Mouse (Mus musculus) lung, postnatal 0 days (tissue): ENCODE measurements around the gene Rdh16f1. TPM values are rescaled to one million over a fixed set of nuclear protein-coding genes. Genes with fewer than 3 reads are reported as not detected.
"Not testable (repeated sequence)": the region's sequence is repeated elsewhere in the genome, so short reads cannot be mapped to it uniquely, and the experiment has no call there.

Experiments used
- ATAC-seq: fragments of 200-750 bp; cut with Nextera tagmentation; 2 replicates; pipeline ENCODE4 v1.8.0; 2017; ENCODE audit warnings: moderate library complexity
- DNase-seq: peaks from one replicate; pipeline ENCODE4 v3.0.0-alpha.2; 2016; ENCODE audit warnings: low spot score
- H3K27ac ChIP-seq: fragments of 300-500 bp; sonication (generic); 2 replicates; pipeline ENCODE4 v1.5.1; 2014; ENCODE audit warnings: antibody characterized with exemption, mild to moderate bottlenecking, low read length, mixed read lengths
- H3K27me3 ChIP-seq: fragments of 300-500 bp; sonication (generic); replicated peaks from 2 replicates; pipeline ENCODE4 v1.6.1; 2014; ENCODE audit warnings: low read length, mixed read lengths; ENCODE audit not compliant: insufficient read depth
- H3K36me3 ChIP-seq: fragments of 300-500 bp; sonication (generic); 2 replicates; pipeline ENCODE4 v1.6.1; 2014; ENCODE audit warnings: low read length, mixed read lengths; ENCODE audit not compliant: insufficient read depth
- H3K4me1 ChIP-seq: fragments of 300-500 bp; sonication (generic); 2 replicates; pipeline ENCODE4 v1.6.1; 2014; ENCODE audit warnings: antibody characterized with exemption, low read depth, low read length, mixed read lengths; ENCODE audit not compliant: insufficient read depth
- H3K4me2 ChIP-seq: fragments of 300-500 bp; sonication (generic); replicated peaks from 2 replicates; pipeline ENCODE4 v1.6.1; 2014; ENCODE audit warnings: low read depth, mild to moderate bottlenecking, low read length, moderate library complexity, mixed read lengths
- H3K4me3 ChIP-seq: fragments of 300-500 bp; sonication (generic); 2 replicates; pipeline ENCODE4 v1.5.1; 2014; ENCODE audit warnings: low read depth, low read length
- H3K9ac ChIP-seq: fragments of 300-500 bp; sonication (generic); replicated peaks from 2 replicates; pipeline ENCODE4 v1.6.1; 2014; ENCODE audit warnings: low read depth, mild to moderate bottlenecking
- H3K9me3 ChIP-seq: fragments of 300-500 bp; sonication (generic); 2 replicates; pipeline ENCODE4 v1.6.1; 2016; ENCODE audit warnings: low read length, mixed read lengths
- CTCF ChIP-seq: IDR thresholded peaks from 2 replicates; pipeline ENCODE4 v1.5.1; 2016; ENCODE audit warnings: antibody characterized with exemption, mild to moderate bottlenecking
- EP300 ChIP-seq: IDR thresholded peaks from 2 replicates; pipeline ENCODE4 v1.6.1; 2016; ENCODE audit warnings: antibody characterized with exemption, mild to moderate bottlenecking, control low read depth
- WGBS: fragments of 180-500 bp; shearing (Covaris S2); extraction: QIAGEN DNeasy Blood & Tissue Kit; methylation state at CpG from one replicate; pipeline ENCODE4 v1.1.7; 2014; 5-methylcytosine and 5-hydroxymethylcytosine counted together
- polyA plus RNA-seq: library from polyadenylated mRNA; unstranded; fragments of >200 nt; fragmentation: Nextera tagmentation; extraction: Ambion mirVana; gene quantifications from 2 replicates; pipeline ENCODE4 v1.2.1, GENCODE M21; 2015

The Rdh16f1 gene
- polyA plus RNA-seq, 1 experiment from 2014 or later, result 0.47 TPM

- Histone ChIP-seq H3K9ac (no peak within 1 kb of the TSS), H3K9me3 (no peaks in the 10 kb centered on the region), H3K36me3 (no peaks in the 10 kb centered on the region), H3K4me3 (no peak within 1 kb of the TSS), H3K27me3 (no peaks in the 10 kb centered on the region), H3K27ac (no peak within 1 kb of the TSS), H3K4me2 (no peak within 1 kb of the TSS), H3K4me1 (no peaks in the 10 kb centered on the region)
- ATAC-seq, result no peak
- no peak for DNase-seq
- no peak for TF ChIP-seq EP300
- TF ChIP-seq CTCF, result no peak
- WGBS, result 61% methylated on average over 2 of the region's 2 CpGs
These were observed 16.4 kb downstream of the Rdh16f1 start, which contains the start of gene Rdh9 for GRCm38 (mm10) chr10:127776011-127776410. Gene Rdh9, plus strand, starts transcription at chr10:127776386.

- not testable (repeated sequence) for H3K36me3 ChIP-seq, H3K9ac ChIP-seq, H3K27me3 ChIP-seq, ATAC-seq, H3K4me3 ChIP-seq, H3K4me2 ChIP-seq, DNase-seq, H3K27ac ChIP-seq, H3K4me1 ChIP-seq, H3K9me3 ChIP-seq
- 95% methylated on average over 17 of the region's 17 CpGs for WGBS
These were observed 22.7 kb downstream of the Rdh16f1 start for GRCm38 (mm10) chr10:127782321-127782720.

GRCm38 (mm10) chr10:127785411-127785810, 25.8 kb downstream of the Rdh16f1 start:
- not testable (repeated sequence) for DNase-seq, H3K4me3 ChIP-seq, H3K27me3 ChIP-seq, H3K36me3 ChIP-seq, H3K9ac ChIP-seq, H3K4me1 ChIP-seq, H3K27ac ChIP-seq, H3K4me2 ChIP-seq, ATAC-seq, H3K9me3 ChIP-seq
- 82% methylated on average over 1 of the region's 1 CpGs for WGBS

DNA sequence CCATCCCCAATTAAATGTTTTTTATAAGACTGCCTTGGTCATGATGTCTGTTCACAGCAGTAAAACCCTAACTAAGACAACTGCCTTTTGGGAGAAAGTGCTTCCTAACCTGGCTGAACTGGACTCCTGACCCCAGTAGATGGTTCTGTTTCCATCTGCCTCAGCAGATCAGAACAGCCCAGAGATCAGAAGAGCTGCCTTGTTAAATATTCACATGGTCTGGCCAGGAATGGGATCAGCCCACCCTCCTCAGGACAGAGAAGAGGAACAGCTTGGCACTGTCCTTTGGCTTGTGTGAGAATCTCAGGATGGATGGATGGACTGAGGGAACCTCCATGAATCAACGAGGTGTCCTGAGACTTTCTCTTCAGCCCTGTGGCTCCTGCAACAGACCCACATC, 39.7 kb downstream of the Rdh16f1 start:
- no peak overlapping the region for H3K9ac ChIP-seq
- WGBS, result 79% methylated on average over 1 of the region's 1 CpGs
- H3K27me3 ChIP-seq, result no peaks in the 10 kb centered on the region
- H3K27ac ChIP-seq, result no peak overlapping the region
- H3K4me3 ChIP-seq, result no peak overlapping the region
- no peak for DNase-seq
- no peaks in the 10 kb centered on the region for H3K36me3 ChIP-seq
- ATAC-seq, result no peak
- no peaks in the 10 kb centered on the region for H3K9me3 ChIP-seq
- H3K4me1 ChIP-seq, result no peaks in the 10 kb centered on the region
- no peak for TF ChIP-seq CTCF
- TF ChIP-seq EP300, result no peak
- H3K4me2 ChIP-seq, result no peak overlapping the region

DNA sequence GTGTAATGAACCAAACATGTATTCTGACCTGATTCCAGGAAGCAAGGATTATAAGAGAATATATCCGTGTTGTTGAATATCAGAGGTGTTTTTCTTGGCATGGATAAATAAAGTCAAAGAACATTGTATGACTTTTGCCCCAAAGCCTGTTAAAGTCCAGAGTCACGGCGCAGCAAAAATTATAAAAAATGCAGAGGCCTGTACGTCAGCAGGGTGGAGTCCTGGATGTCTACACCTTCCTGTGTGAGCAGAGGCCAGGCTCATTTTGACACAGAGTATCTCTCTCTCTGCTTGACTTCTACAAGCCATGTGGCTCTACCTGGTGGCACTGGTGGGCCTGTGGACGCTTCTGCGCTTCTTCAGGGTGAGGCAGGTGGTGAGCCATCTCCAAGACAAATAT, 41.3 kb downstream of the Rdh16f1 start, which contains the start of gene Rdh16:
Rdh16 (plus strand) TSS at position 262 of the 400 bp plus-strand sequence.
- ATAC-seq, result no peak
- DNase-seq, result no peak

DNA sequence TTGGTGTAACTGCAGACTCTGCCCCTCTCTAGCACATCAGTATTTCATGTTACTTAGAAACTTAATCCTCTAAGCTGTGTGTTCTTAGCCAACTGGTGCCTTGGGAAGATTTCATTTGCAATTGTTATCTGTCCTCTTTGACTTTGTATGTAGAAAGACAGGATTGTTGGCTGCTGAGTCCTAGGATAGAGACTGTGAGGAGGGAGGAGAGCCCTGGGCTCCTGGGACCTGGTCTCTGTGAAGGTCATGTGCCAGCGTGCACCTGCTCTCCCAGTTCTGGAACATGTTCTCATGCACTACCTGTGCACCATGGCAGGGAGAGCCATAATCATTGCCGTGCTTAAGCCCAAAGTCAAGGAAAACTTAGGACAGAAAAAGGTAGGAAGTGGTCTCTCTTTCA, 42.0 kb downstream of the Rdh16f1 start:
- no peaks in the 10 kb centered on the region for H3K36me3 ChIP-seq
- DNase-seq, result no peak
- WGBS, result 80% methylated on average over 2 of the region's 2 CpGs

More for the DNA sequence above, 41.3 kb downstream of the Rdh16f1 start, which contains the start of gene Rdh16:
- Histone ChIP-seq H3K27ac (no peak within 1 kb of the TSS), H3K9me3 (no peaks in the 10 kb centered on the region), H3K9ac (no peak within 1 kb of the TSS), H3K27me3 (no peaks in the 10 kb centered on the region), H3K36me3 (no peaks in the 10 kb centered on the region), H3K4me2 (no peak within 1 kb of the TSS), H3K4me3 (no peak within 1 kb of the TSS), H3K4me1 (no peaks in the 10 kb centered on the region)
- TF ChIP-seq EP300 (no peak), CTCF (no peak)
- WGBS, result 82% methylated on average over 6 of the region's 6 CpGs

GRCm38 (mm10) chr10:127802236-127802635, 42.6 kb downstream of the Rdh16f1 start:
- Histone ChIP-seq H3K9me3 (no peaks in the 10 kb centered on the region), H3K27ac (no peak overlapping the region), H3K36me3 (no peaks in the 10 kb centered on the region), H3K9ac (no peak overlapping the region), H3K4me1 (no peaks in the 10 kb centered on the region), H3K4me3 (no peak overlapping the region), H3K4me2 (no peak overlapping the region), H3K27me3 (no peaks in the 10 kb centered on the region)
- TF ChIP-seq EP300 (no peak), CTCF (no peak)
- no peak for DNase-seq
- ATAC-seq, result no peak
- WGBS, result 73% methylated on average over 5 of the region's 5 CpGs

More for the DNA sequence above, 42.0 kb downstream of the Rdh16f1 start:
- ATAC-seq, result no peak
- TF ChIP-seq EP300 (no peak), CTCF (no peak)
- H3K27ac ChIP-seq, result no peak overlapping the region
- no peak overlapping the region for H3K9ac ChIP-seq
- no peaks in the 10 kb centered on the region for H3K9me3 ChIP-seq
- H3K4me1 ChIP-seq, result no peaks in the 10 kb centered on the region
- H3K27me3 ChIP-seq, result no peaks in the 10 kb centered on the region
- no peak overlapping the region for H3K4me2 ChIP-seq
- H3K4me3 ChIP-seq, result no peak overlapping the region
